In genomic region chr12:103681169-103681568, GRCm38 (mm10) we compare ENCODE assay signal across 31 mouse cellular contexts. TPM values are rescaled to one million over a fixed set of nuclear protein-coding genes. Genes with fewer than 3 reads are reported as not detected.
DNase-seq lines count a peak whose midpoint lies in the region; ATAC-seq and TF ChIP-seq lines count a peak whose summit lies in the region.
"Had no signal": no experiment of that assay in that cellular context is flagged by ENCODE, and none has a peak within 500 bp of the region (broad histone marks: within the 10 kb centered on the region; RNA-seq: fewer than 3 reads in every experiment).

No protein-coding gene starts in this region.

- H3K4me3 ChIP-seq in liver, adult 2 months (ENCODE audit: insufficient read depth, low read depth, low read length) = no peak overlapping the region
- no peak overlapping the region for H3K4me3 ChIP-seq in liver, embryonic 15.5 days (replicated peaks)
- no peak overlapping the region for H3K4me3 ChIP-seq in cerebellum, adult 2 months (replicated peaks; ENCODE audit: insufficient read depth, low read depth, low read length)
- H3K4me3 ChIP-seq: forebrain, embryonic 10.5 days; forebrain, embryonic 15.5 days; hindbrain, embryonic 10.5 days; hindbrain, embryonic 13.5 days had no signal

- DNase-seq in heart, adult 11 months = peak; percentile 81
- DNase-seq in heart, postnatal 36 days = no peak
- DNase-seq in liver, adult 2 months (ENCODE audit: extremely low read depth, low read depth, low spot score) = peak; percentile 67
- DNase-seq in liver = no peak
- DNase-seq in cerebellum, adult 2 months = no peak
- DNase-seq in ovary, postnatal 36 days (ENCODE audit: low spot score) = no peak
- DNase-seq in left cerebral cortex, adult 8-10 months (ENCODE audit: low spot score in 2 of 2) = no peak
- DNase-seq: adrenal gland, adult 8-10 months; adrenal gland, postnatal 25 days; cerebellum, adult 11-12 months; cerebellum, adult 9-10 months; cerebellum, postnatal 14 days; gastrocnemius, postnatal 25 days had no signal

- no peak for TF ChIP-seq CTCF in liver, adult 2 months (IDR thresholded peaks at IDR 0.05; ENCODE audit: low read depth, low read length)
- TF ChIP-seq CTCF in cerebellum, adult 2 months (IDR thresholded peaks at IDR 0.05; ENCODE audit: borderline replicate concordance, insufficient read depth, low read depth, low read length) = no peak

- no peak for TF ChIP-seq POLR2A in liver, adult 2 months (IDR thresholded peaks at IDR 0.05; ENCODE audit: extremely low read depth, insufficient read depth, low read length)
- TF ChIP-seq POLR2A in cerebellum, adult 2 months (IDR thresholded peaks at IDR 0.05; ENCODE audit: borderline replicate concordance, insufficient read depth, low read length) = no peak

- H3K9ac ChIP-seq in liver, adult 2 months (ENCODE audit: low read depth, low read length) = no peak overlapping the region
- no peak overlapping the region for H3K9ac ChIP-seq in liver, embryonic 15.5 days
- H3K9ac ChIP-seq: forebrain, embryonic 15.5 days; hindbrain, embryonic 13.5 days had no signal

- intact Hi-C loops in heart, postnatal 36 days (cut with DNase I) = no loop called here

- H3K36me3 ChIP-seq in liver, adult 2 months (ENCODE audit: control insufficient read depth, insufficient read depth, low read length) = no peaks in the 10 kb centered on the region
- no peaks in the 10 kb centered on the region for H3K36me3 ChIP-seq in liver, embryonic 15.5 days (replicated peaks)
- H3K36me3 ChIP-seq: forebrain, embryonic 10.5 days; forebrain, embryonic 15.5 days; hindbrain, embryonic 10.5 days; hindbrain, embryonic 13.5 days had no signal

- no peaks in the 10 kb centered on the region for H3K79me2 ChIP-seq in liver, adult 2 months (ENCODE audit: control insufficient read depth, insufficient read depth, low read length)

- H3K4me1 ChIP-seq in liver, adult 2 months (ENCODE audit: control insufficient read depth, insufficient read depth, low read length) = peaks cover 16% of the 10 kb centered on the region
- H3K4me1 ChIP-seq in liver, embryonic 15.5 days (replicated peaks) = peaks cover 5% of the 10 kb centered on the region
- no peaks in the 10 kb centered on the region for H3K4me1 ChIP-seq in cerebellum, adult 2 months (ENCODE audit: control insufficient read depth, insufficient read depth, low read length)
- H3K4me1 ChIP-seq: forebrain, embryonic 10.5 days; forebrain, embryonic 15.5 days; hindbrain, embryonic 10.5 days; hindbrain, embryonic 13.5 days had no signal

- no peaks in the 10 kb centered on the region for H3K9me3 ChIP-seq in liver, embryonic 15.5 days (replicated peaks)
- H3K9me3 ChIP-seq: forebrain, embryonic 15.5 days; hindbrain, embryonic 10.5 days; hindbrain, embryonic 13.5 days had no signal

- ATAC-seq in liver, embryonic 15.5 days (ENCODE audit: insufficient read depth) = no peak
- ATAC-seq: activated CD4-positive, CD25-positive, alpha-beta regulatory T cell, adult 4 months; forebrain, embryonic 15.5 days; hindbrain, embryonic 16.5 days had no signal

- no peaks in the 10 kb centered on the region for H3K27me3 ChIP-seq in liver, adult 2 months (ENCODE audit: control insufficient read depth, insufficient read depth, low read length)
- no peaks in the 10 kb centered on the region for H3K27me3 ChIP-seq in liver, embryonic 15.5 days
- H3K27me3 ChIP-seq in cerebellum, adult 2 months (ENCODE audit: control insufficient read depth, insufficient read depth, low read length) = no peaks in the 10 kb centered on the region
- H3K27me3 ChIP-seq: forebrain, embryonic 15.5 days; hindbrain, embryonic 13.5 days had no signal

- 0 out of 2 replicates have a peak overlapping the region, but pooled peaks have one; percentile 43 for H3K27ac ChIP-seq in liver, adult 2 months (replicated peaks; ENCODE audit: insufficient read depth, low read depth, low read length)
- H3K27ac ChIP-seq in liver, embryonic 15.5 days (replicated peaks) = peak overlapping the region; percentile 66
- no peak overlapping the region for H3K27ac ChIP-seq in cerebellum, adult 2 months (ENCODE audit: insufficient read depth, low read length)
- H3K27ac ChIP-seq: forebrain, embryonic 10.5 days; forebrain, embryonic 15.5 days; hindbrain, embryonic 10.5 days; hindbrain, embryonic 13.5 days had no signal

- no peak overlapping the region for H3K4me2 ChIP-seq in liver, embryonic 15.5 days
- H3K4me2 ChIP-seq: forebrain, embryonic 15.5 days; heart, embryonic 11.5 days; hindbrain, embryonic 13.5 days had no signal

- 23% methylated on average over 2 of the region's 2 CpGs for WGBS in liver, adult 2 months
- 47% methylated on average over 2 of the region's 2 CpGs for WGBS in liver, embryonic 15.5 days (ENCODE audit: insufficient replicate concordance)
- WGBS in cerebellum, adult 2 months = 82% methylated on average over 2 of the region's 2 CpGs

RNA-seq across cellular contexts. Expression of gene Serpina16, which starts 5.2 kb away (rescaled TPM):
- not detected for total RNA-seq in heart, postnatal 36 days (2021)
- total RNA-seq in liver, adult 2 months (2014; rRNA removed) = not detected in 2 replicates
- not detected in 2 replicates for polyA plus RNA-seq in liver, adult 2 months (2012; rRNA removed)
- polyA plus RNA-seq in liver, embryonic 15.5 days (2015; fragmentation: Nextera tagmentation; extraction: Ambion mirVana) = 0.17 TPM in 1 of 2 replicates, not detected in the other
- polyA plus RNA-seq in cerebellum, adult 2 months (2012; rRNA removed) = not detected in 2 replicates
- total RNA-seq in left cerebral cortex, adult 8-10 months (2022) = not detected
- total RNA-seq: adrenal gland, postnatal 25 days; ES-E14; gastrocnemius, adult 8-10 months; gastrocnemius, postnatal 25 days; heart, adult 8-10 months; heart, postnatal 25 days had no signal
- polyA plus RNA-seq: activated CD4-positive, CD25-positive, alpha-beta regulatory T cell, adult 4 months; brain, embryonic 14.5 days; embryonic facial prominence, embryonic 11.5 days; embryonic facial prominence, embryonic 14.5 days; forebrain, embryonic 10.5 days; forebrain, embryonic 15.5 days; heart, embryonic 11.5 days; heart, embryonic 14.5 days; heart, postnatal 0 days; hindbrain, embryonic 10.5 days; hindbrain, embryonic 13.5 days; hindbrain, embryonic 16.5 days had no signal

RNA-seq across cellular contexts. Expression of gene Serpina1f, which starts 14.2 kb away (rescaled TPM):
- total RNA-seq in heart, postnatal 36 days (2021) = not detected
- not detected in 2 replicates for total RNA-seq in liver, adult 2 months (2014; rRNA removed)
- not detected in 2 replicates for polyA plus RNA-seq in liver, adult 2 months (2012; rRNA removed)
- 0.05 TPM in 2 replicates for polyA plus RNA-seq in liver, embryonic 15.5 days (2015; fragmentation: Nextera tagmentation; extraction: Ambion mirVana)
- not detected in 2 replicates for polyA plus RNA-seq in cerebellum, adult 2 months (2012; rRNA removed)
- not detected for total RNA-seq in left cerebral cortex, adult 8-10 months (2022)
- total RNA-seq: adrenal gland, adult 8-10 months; adrenal gland, postnatal 25 days; ES-E14; gastrocnemius, adult 8-10 months; gastrocnemius, postnatal 25 days; heart, adult 8-10 months; heart, postnatal 25 days had no signal
- polyA plus RNA-seq: activated CD4-positive, CD25-positive, alpha-beta regulatory T cell, adult 4 months; brain, embryonic 14.5 days; embryonic facial prominence, embryonic 11.5 days; embryonic facial prominence, embryonic 14.5 days; forebrain, embryonic 10.5 days; forebrain, embryonic 15.5 days; heart, embryonic 11.5 days; heart, embryonic 14.5 days; heart, postnatal 0 days; hindbrain, embryonic 10.5 days; hindbrain, embryonic 13.5 days; hindbrain, embryonic 16.5 days had no signal

RNA-seq across cellular contexts. Expression of gene Serpina6, which starts 24.2 kb away (rescaled TPM):
- not detected for total RNA-seq in heart, postnatal 36 days (2021)
- total RNA-seq in liver, adult 2 months (2014; rRNA removed) = 256 and 388 TPM in 2 replicates
- polyA plus RNA-seq in liver, adult 2 months (2012; rRNA removed) = 227 and 246 TPM in 2 replicates
- polyA plus RNA-seq in liver, embryonic 15.5 days (2015; fragmentation: Nextera tagmentation; extraction: Ambion mirVana) = 1,444 and 1,483 TPM in 2 replicates
- polyA plus RNA-seq in cerebellum, adult 2 months (2012; rRNA removed) = not detected in 2 replicates
- total RNA-seq in left cerebral cortex, adult 8-10 months (2022) = not detected
- total RNA-seq: ES-E14; gastrocnemius, adult 8-10 months; gastrocnemius, postnatal 25 days; heart, adult 8-10 months; heart, postnatal 25 days had no signal
- polyA plus RNA-seq: activated CD4-positive, CD25-positive, alpha-beta regulatory T cell, adult 4 months; forebrain, embryonic 10.5 days; forebrain, embryonic 15.5 days; heart, postnatal 0 days; hindbrain, embryonic 10.5 days; hindbrain, embryonic 13.5 days; hindbrain, embryonic 16.5 days had no signal

RNA-seq across cellular contexts. Expression of gene Serpina10, which starts 49.9 kb away (rescaled TPM):
- not detected for total RNA-seq in heart, postnatal 36 days (2021)
- 204 and 223 TPM in 2 replicates for total RNA-seq in liver, adult 2 months (2014; rRNA removed)
- polyA plus RNA-seq in liver, adult 2 months (2012; rRNA removed) = 74.7 and 83.9 TPM in 2 replicates
- polyA plus RNA-seq in liver, embryonic 15.5 days (2015; fragmentation: Nextera tagmentation; extraction: Ambion mirVana) = 44.0 and 44.7 TPM in 2 replicates
- not detected in 2 replicates for polyA plus RNA-seq in cerebellum, adult 2 months (2012; rRNA removed)
- not detected for total RNA-seq in left cerebral cortex, adult 8-10 months (2022)
- total RNA-seq: ES-E14; gastrocnemius, adult 8-10 months; gastrocnemius, postnatal 25 days; heart, adult 8-10 months; heart, postnatal 25 days had no signal
- polyA plus RNA-seq: activated CD4-positive, CD25-positive, alpha-beta regulatory T cell, adult 4 months; brain, embryonic 14.5 days; embryonic facial prominence, embryonic 14.5 days; forebrain, embryonic 10.5 days; gonadal fat pad, adult 2 months; heart, embryonic 14.5 days; heart, postnatal 0 days; hindbrain, embryonic 10.5 days; hindbrain, embryonic 13.5 days had no signal

Comparison
In these comparisons a context has a peak if more than half of its experiments do, and no peak if none do; other contexts are left out.
1. DNase-seq: peak in heart, adult 11 months (single experiment) and liver, adult 2 months (single experiment); none in heart, postnatal 36 days (0 of 2), liver (single experiment), cerebellum, adult 2 months (0 of 2), ovary, postnatal 36 days (single experiment) and left cerebral cortex, adult 8-10 months (0 of 2).
2. RNA of gene Serpina6, which starts 24.2 kb away (total RNA-seq): 256 to 388 TPM in liver, adult 2 months; not detected in heart, postnatal 36 days and not detected in left cerebral cortex, adult 8-10 months; every median in the first group is over 100 times any median in the second.